Mouse (Mus musculus): ENCODE measurements at regions not wholly inside any gene's neighbourhood (a gene's known extent, or its start where the extent isn't known, plus 50 kb on each side); places are given as distances from the start of the nearest gene placed in this dataset.

- H3K9ac ChIP-seq (ENCODE audit: low read depth, low read length) = no peak overlapping the region
- H3K4me1 ChIP-seq (ENCODE audit: control insufficient read depth, insufficient read depth, low read length) = no peaks in the 10 kb centered on the region; the same call in 1 of the 2 replicates
- no peak overlapping the region for H3K4me2 ChIP-seq (ENCODE audit: low read depth, low read length)
- no peak for ATAC-seq (ENCODE audit: low read depth)
- H3K27me3 ChIP-seq (replicated peaks; ENCODE audit: control insufficient read depth, insufficient read depth, low read length) = no peaks in the 10 kb centered on the region
- H3K9me3 ChIP-seq (ENCODE audit: control insufficient read depth, low read length) = no peaks in the 10 kb centered on the region
- 89% methylated on average over 15 of the region's 15 CpGs for WGBS
- H3K27ac ChIP-seq (replicated peaks; ENCODE audit: low read depth, low read length) = no peak overlapping the region
- DNase-seq (ENCODE audit: low spot score) = no peak
- no peak overlapping the region for H3K4me3 ChIP-seq (ENCODE audit: low read depth, low read length)
- H3K36me3 ChIP-seq (ENCODE audit: control insufficient read depth, insufficient read depth, low read length) = no peaks in the 10 kb centered on the region
Measured at GRCm38 (mm10) chr6:143287322-143287721, 120.3 kb downstream of the Etnk1 start.

- peak; percentile 20 for DNase-seq (ENCODE audit: low spot score)
- no peak overlapping the region; the same call in 1 of the 2 replicates for H3K27ac ChIP-seq (replicated peaks; ENCODE audit: low read depth, low read length)
- H3K9me3 ChIP-seq (ENCODE audit: control insufficient read depth, low read length) = no peaks in the 10 kb centered on the region
- no peak overlapping the region for H3K4me2 ChIP-seq (ENCODE audit: low read depth, low read length)
- no peaks in the 10 kb centered on the region; the same call in 1 of the 2 replicates for H3K4me1 ChIP-seq (ENCODE audit: control insufficient read depth, insufficient read depth, low read length)
- H3K9ac ChIP-seq (ENCODE audit: low read depth, low read length) = no peak overlapping the region
- ATAC-seq (ENCODE audit: low read depth) = no peak
- H3K36me3 ChIP-seq (ENCODE audit: control insufficient read depth, insufficient read depth, low read length) = no peaks in the 10 kb centered on the region
- H3K27me3 ChIP-seq (replicated peaks; ENCODE audit: control insufficient read depth, insufficient read depth, low read length) = no peaks in the 10 kb centered on the region
- WGBS = 80% methylated on average over 19 of the region's 19 CpGs
- no peak overlapping the region for H3K4me3 ChIP-seq (ENCODE audit: low read depth, low read length)
Measured at GRCm38 (mm10) chr6:143288491-143289130, 121.6 kb downstream of the Etnk1 start.

- Histone ChIP-seq H3K27ac (replicated peaks; ENCODE audit: low read depth, low read length) (no peak overlapping the region), H3K36me3 (ENCODE audit: control insufficient read depth, insufficient read depth, low read length) (no peaks in the 10 kb centered on the region), H3K4me1 (ENCODE audit: control insufficient read depth, insufficient read depth, low read length) (peaks cover 8% of the 10 kb centered on the region), H3K9me3 (ENCODE audit: control insufficient read depth, low read length) (no peaks in the 10 kb centered on the region), H3K4me2 (ENCODE audit: low read depth, low read length) (no peak overlapping the region), H3K4me3 (ENCODE audit: low read depth, low read length) (no peak overlapping the region), H3K9ac (ENCODE audit: low read depth, low read length) (no peak overlapping the region), H3K27me3 (replicated peaks; ENCODE audit: control insufficient read depth, insufficient read depth, low read length) (no peaks in the 10 kb centered on the region)
- 82% methylated on average over 3 of the region's 3 CpGs for WGBS
- ATAC-seq (ENCODE audit: low read depth) (no peak), DNase-seq (ENCODE audit: low spot score) (no peak)
Measured at GRCm38 (mm10) chr6:143293648-143294047, 126.6 kb downstream of the Etnk1 start.

GRCm38 (mm10) chr6:143298391-143298790, 131.4 kb downstream of the Etnk1 start:
- no peak overlapping the region for H3K27ac ChIP-seq (replicated peaks; ENCODE audit: low read depth, low read length)
- no peak for DNase-seq (ENCODE audit: low spot score)
- no peaks in the 10 kb centered on the region for H3K27me3 ChIP-seq (replicated peaks; ENCODE audit: control insufficient read depth, insufficient read depth, low read length)
- H3K4me2 ChIP-seq (ENCODE audit: low read depth, low read length) = no peak overlapping the region
- no peak overlapping the region for H3K4me3 ChIP-seq (ENCODE audit: low read depth, low read length)
- H3K36me3 ChIP-seq (ENCODE audit: control insufficient read depth, insufficient read depth, low read length) = no peaks in the 10 kb centered on the region
- H3K9me3 ChIP-seq (ENCODE audit: control insufficient read depth, low read length) = no peaks in the 10 kb centered on the region
- no peak overlapping the region for H3K9ac ChIP-seq (ENCODE audit: low read depth, low read length)
- WGBS = 74% methylated on average over 5 of the region's 5 CpGs
- no peak for ATAC-seq (ENCODE audit: low read depth)
- peaks cover 8% of the 10 kb centered on the region; the same call in 1 of the 2 replicates for H3K4me1 ChIP-seq (ENCODE audit: control insufficient read depth, insufficient read depth, low read length)

- no peak for ATAC-seq (ENCODE audit: low read depth)
- no peak for DNase-seq (ENCODE audit: low spot score)
- no peaks in the 10 kb centered on the region for H3K36me3 ChIP-seq (ENCODE audit: control insufficient read depth, insufficient read depth, low read length)
- 92% methylated on average over 10 of the region's 10 CpGs for WGBS
- peaks cover 8% of the 10 kb centered on the region; the same call in 1 of the 2 replicates for H3K4me1 ChIP-seq (ENCODE audit: control insufficient read depth, insufficient read depth, low read length)
- no peak overlapping the region for H3K9ac ChIP-seq (ENCODE audit: low read depth, low read length)
- no peak overlapping the region for H3K27ac ChIP-seq (replicated peaks; ENCODE audit: low read depth, low read length)
- H3K27me3 ChIP-seq (replicated peaks; ENCODE audit: control insufficient read depth, insufficient read depth, low read length) = no peaks in the 10 kb centered on the region
- H3K9me3 ChIP-seq (ENCODE audit: control insufficient read depth, low read length) = no peaks in the 10 kb centered on the region
- H3K4me3 ChIP-seq (ENCODE audit: low read depth, low read length) = no peak overlapping the region
- no peak overlapping the region for H3K4me2 ChIP-seq (ENCODE audit: low read depth, low read length)
Measured at GRCm38 (mm10) chr6:143301414-143301813, 134.4 kb downstream of the Etnk1 start.

GRCm38 (mm10) chr6:143307327-143307726, 140.3 kb downstream of the Etnk1 start:
- DNase-seq (ENCODE audit: low spot score) = peak; percentile 36
- Histone ChIP-seq H3K27me3 (replicated peaks; ENCODE audit: control insufficient read depth, insufficient read depth, low read length) (no peaks in the 10 kb centered on the region), H3K4me2 (ENCODE audit: low read depth, low read length) (no peak overlapping the region), H3K9ac (ENCODE audit: low read depth, low read length) (no peak overlapping the region), H3K27ac (replicated peaks; ENCODE audit: low read depth, low read length) (no peak overlapping the region), H3K36me3 (ENCODE audit: control insufficient read depth, insufficient read depth, low read length) (no peaks in the 10 kb centered on the region), H3K9me3 (ENCODE audit: control insufficient read depth, low read length) (no peaks in the 10 kb centered on the region), H3K4me1 (ENCODE audit: control insufficient read depth, insufficient read depth, low read length) (no peaks in the 10 kb centered on the region), H3K4me3 (ENCODE audit: low read depth, low read length) (no peak overlapping the region)
- WGBS = 50% methylated on average over 6 of the region's 6 CpGs
- ATAC-seq (ENCODE audit: low read depth) = no peak

- H3K9me3 ChIP-seq (ENCODE audit: control insufficient read depth, low read length) = no peaks in the 10 kb centered on the region
- H3K27me3 ChIP-seq (replicated peaks; ENCODE audit: control insufficient read depth, insufficient read depth, low read length) = no peaks in the 10 kb centered on the region
- H3K36me3 ChIP-seq (ENCODE audit: control insufficient read depth, insufficient read depth, low read length) = no peaks in the 10 kb centered on the region
- no peak for ATAC-seq (ENCODE audit: low read depth)
- WGBS = 74% methylated on average over 9 of the region's 9 CpGs
- no peak overlapping the region for H3K4me2 ChIP-seq (ENCODE audit: low read depth, low read length)
- DNase-seq (ENCODE audit: low spot score) = no peak
- no peak overlapping the region for H3K27ac ChIP-seq (replicated peaks; ENCODE audit: low read depth, low read length)
- H3K4me1 ChIP-seq (ENCODE audit: control insufficient read depth, insufficient read depth, low read length) = no peaks in the 10 kb centered on the region
- H3K9ac ChIP-seq (ENCODE audit: low read depth, low read length) = no peak overlapping the region
- H3K4me3 ChIP-seq (ENCODE audit: low read depth, low read length) = no peak overlapping the region
Measured at GRCm38 (mm10) chr6:143315859-143316258, 148.8 kb downstream of the Etnk1 start.

GRCm38 (mm10) chr6:143320426-143320825, 153.4 kb downstream of the Etnk1 start:
- no peak overlapping the region for H3K4me3 ChIP-seq (ENCODE audit: low read depth, low read length)
- no peaks in the 10 kb centered on the region for H3K9me3 ChIP-seq (ENCODE audit: control insufficient read depth, low read length)

GRCm38 (mm10) chr6:143324636-143325035, 157.6 kb downstream of the Etnk1 start:
- Histone ChIP-seq H3K4me2 (ENCODE audit: low read depth, low read length) (no peak overlapping the region), H3K4me3 (ENCODE audit: low read depth, low read length) (no peak overlapping the region), H3K27ac (replicated peaks; ENCODE audit: low read depth, low read length) (no peak overlapping the region), H3K4me1 (ENCODE audit: control insufficient read depth, insufficient read depth, low read length) (0 out of 2 replicates have a peak, but pooled peaks cover 3% of the 10 kb centered on the region), H3K36me3 (ENCODE audit: control insufficient read depth, insufficient read depth, low read length) (no peaks in the 10 kb centered on the region), H3K9me3 (ENCODE audit: control insufficient read depth, low read length) (no peaks in the 10 kb centered on the region), H3K9ac (ENCODE audit: low read depth, low read length) (no peak overlapping the region), H3K27me3 (replicated peaks; ENCODE audit: control insufficient read depth, insufficient read depth, low read length) (peaks cover 15% of the 10 kb centered on the region; the same call in 1 of the 2 replicates)
- ATAC-seq (ENCODE audit: low read depth) (no peak), DNase-seq (ENCODE audit: low spot score) (peak; percentile 41)
- WGBS = 4% methylated on average over 8 of the region's 8 CpGs

More at GRCm38 (mm10) chr6:143320426-143320825, 153.4 kb downstream of the Etnk1 start:
- no peak for ATAC-seq (ENCODE audit: low read depth)
- 44% methylated on average over 7 of the region's 7 CpGs for WGBS
- Histone ChIP-seq H3K9ac (ENCODE audit: low read depth, low read length) (no peak overlapping the region), H3K27me3 (replicated peaks; ENCODE audit: control insufficient read depth, insufficient read depth, low read length) (peaks cover 15% of the 10 kb centered on the region; the same call in 1 of the 2 replicates), H3K36me3 (ENCODE audit: control insufficient read depth, insufficient read depth, low read length) (no peaks in the 10 kb centered on the region), H3K4me2 (ENCODE audit: low read depth, low read length) (no peak overlapping the region), H3K4me1 (ENCODE audit: control insufficient read depth, insufficient read depth, low read length) (0 out of 2 replicates have a peak, but pooled peaks cover 3% of the 10 kb centered on the region), H3K27ac (replicated peaks; ENCODE audit: low read depth, low read length) (no peak overlapping the region)
- peak; percentile 48 for DNase-seq (ENCODE audit: low spot score)
